Mouse (Mus musculus): ENCODE data around the gene Tceal5.

DNA sequence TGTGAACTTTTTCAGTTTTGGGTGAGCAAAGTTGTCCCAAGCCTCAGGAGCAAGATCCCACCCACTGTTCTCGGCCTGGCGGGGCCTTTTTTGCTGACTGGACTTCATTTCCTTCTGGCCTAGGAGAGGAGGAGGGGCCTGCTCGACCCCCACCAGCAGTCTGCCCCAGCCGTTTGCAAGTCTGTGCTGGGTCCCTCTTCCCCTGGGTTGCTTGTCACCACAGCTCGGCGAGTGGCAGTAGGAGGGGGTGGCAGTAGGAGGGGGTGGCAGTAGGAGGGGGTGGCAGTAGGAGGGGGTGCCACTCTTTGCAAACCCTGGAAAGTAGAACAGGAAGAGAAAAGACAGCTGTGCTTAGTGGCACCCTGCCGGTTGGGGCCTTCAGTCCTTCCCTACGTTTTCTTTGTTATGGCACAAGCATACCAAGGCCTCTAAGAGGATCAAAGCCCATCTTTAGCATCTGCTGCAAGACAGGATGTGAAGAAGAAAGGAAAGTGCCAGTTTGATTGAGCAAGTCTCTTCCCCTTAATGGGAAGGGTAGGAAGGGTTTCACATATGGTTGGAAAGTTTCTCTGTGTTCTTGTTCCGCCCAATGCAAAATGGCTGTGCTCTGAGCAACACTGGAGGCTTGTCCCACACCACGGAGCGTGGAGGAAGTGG lies 22.7 kb downstream of the Tceal5 start:
- TF ChIP-seq CTCF (conservative IDR thresholded peaks at IDR 0.05; ENCODE audit: low read length) (no peak), POU5F1 (IDR thresholded peaks at IDR 0.05; ENCODE audit: borderline replicate concordance, low read length) (no peak)

All from E14TG2a.4 (cell line).